Mouse (Mus musculus): ENCODE results near the gene Rgs14.

- TF ChIP-seq CTCF (IDR thresholded peaks at IDR 0.05; ENCODE audit: low read depth) (no peak), EP300 (IDR thresholded peaks at IDR 0.05; ENCODE audit: low read depth) (no peak)
These were observed 33.7 kb downstream of the Rgs14 start for GRCm38 (mm10) chr13:55403266-55403665.

Data from liver, embryonic 14.5 days (tissue).